Mouse (Mus musculus): ENCODE data around the gene Slc4a2.

Gene Slc4a2

GRCm38 (mm10) chr5:24423129-24424003 lies at the start of gene Slc4a2, which contains the start of gene Cdk5:
TSS of gene Slc4a2 (plus strand) at chr5:24423837.
TSS of gene Cdk5 (minus strand) at chr5:24423530.
- DNase-seq (ENCODE audit: low read depth, low spot score) = peak; percentile 99

GRCm38 (mm10) chr5:24374216-24374615 lies 49.4 kb upstream of the Slc4a2 start:
- DNase-seq (ENCODE audit: low read depth, low spot score) = no peak

- DNase-seq (ENCODE audit: low read depth, low spot score) = no peak
Measured at GRCm38 (mm10) chr5:24374666-24375328, 48.8 kb upstream of the Slc4a2 start.

GRCm38 (mm10) chr5:24378700-24379099 lies 44.9 kb upstream of the Slc4a2 start:
- no peak for DNase-seq (ENCODE audit: low read depth, low spot score)

- DNase-seq (ENCODE audit: low read depth, low spot score) = no peak
Measured at GRCm38 (mm10) chr5:24379501-24379900, 44.1 kb upstream of the Slc4a2 start.

GRCm38 (mm10) chr5:24380499-24380898 lies 43.1 kb upstream of the Slc4a2 start:
- DNase-seq (ENCODE audit: low read depth, low spot score) = no peak

GRCm38 (mm10) chr5:24381486-24381885 lies 42.2 kb upstream of the Slc4a2 start:
- DNase-seq (ENCODE audit: low read depth, low spot score) = no peak

GRCm38 (mm10) chr5:24381988-24382387 lies 41.6 kb upstream of the Slc4a2 start:
- no peak for DNase-seq (ENCODE audit: low read depth, low spot score)

- peak; percentile 93 for DNase-seq (ENCODE audit: low read depth, low spot score)
Measured at GRCm38 (mm10) chr5:24383026-24383859, 40.4 kb upstream of the Slc4a2 start.

- DNase-seq (ENCODE audit: low read depth, low spot score) = peak; percentile 33
Measured at GRCm38 (mm10) chr5:24384407-24384806, 39.2 kb upstream of the Slc4a2 start.

- no peak for DNase-seq (ENCODE audit: low read depth, low spot score)
Measured at GRCm38 (mm10) chr5:24385374-24385773, 38.3 kb upstream of the Slc4a2 start.

- no peak for DNase-seq (ENCODE audit: low read depth, low spot score)
Measured at GRCm38 (mm10) chr5:24385887-24386550, 37.6 kb upstream of the Slc4a2 start.

- DNase-seq (ENCODE audit: low read depth, low spot score) = peak; percentile 49
Measured at GRCm38 (mm10) chr5:24387264-24388241, 36.1 kb upstream of the Slc4a2 start.

- no peak for DNase-seq (ENCODE audit: low read depth, low spot score)
Measured at GRCm38 (mm10) chr5:24388246-24388915, 35.3 kb upstream of the Slc4a2 start.

- DNase-seq (ENCODE audit: low read depth, low spot score) = no peak
Measured at GRCm38 (mm10) chr5:24389011-24389657, 34.5 kb upstream of the Slc4a2 start.

GRCm38 (mm10) chr5:24389658-24390020 lies 34.0 kb upstream of the Slc4a2 start:
- no peak for DNase-seq (ENCODE audit: low read depth, low spot score)

- DNase-seq (ENCODE audit: low read depth, low spot score) = no peak
Measured at GRCm38 (mm10) chr5:24391864-24392263, 31.8 kb upstream of the Slc4a2 start, which contains the start of gene Atg9b. TSS of gene Atg9b (minus strand) at chr5:24392143.

- no peak for DNase-seq (ENCODE audit: low read depth, low spot score)
Measured at GRCm38 (mm10) chr5:24392724-24393123, 30.9 kb upstream of the Slc4a2 start.

- peak; percentile 59 for DNase-seq (ENCODE audit: low read depth, low spot score)
Measured at GRCm38 (mm10) chr5:24393392-24393997, 30.1 kb upstream of the Slc4a2 start, which contains the start of gene Abcb8. TSS of gene Abcb8 (plus strand) at chr5:24393663.

Measured in skeletal muscle tissue, adult 2 months (tissue).